Mouse (Mus musculus) adipocyte (in vitro differentiated cells): ENCODE data around the gene Map4.

ENCODE experiments used
- DNase-seq: peaks from one replicate; pipeline ENCODE4 v3.0.0-alpha.2; 2016; ENCODE audit warnings: low spot score

Map4 gene

DNA sequence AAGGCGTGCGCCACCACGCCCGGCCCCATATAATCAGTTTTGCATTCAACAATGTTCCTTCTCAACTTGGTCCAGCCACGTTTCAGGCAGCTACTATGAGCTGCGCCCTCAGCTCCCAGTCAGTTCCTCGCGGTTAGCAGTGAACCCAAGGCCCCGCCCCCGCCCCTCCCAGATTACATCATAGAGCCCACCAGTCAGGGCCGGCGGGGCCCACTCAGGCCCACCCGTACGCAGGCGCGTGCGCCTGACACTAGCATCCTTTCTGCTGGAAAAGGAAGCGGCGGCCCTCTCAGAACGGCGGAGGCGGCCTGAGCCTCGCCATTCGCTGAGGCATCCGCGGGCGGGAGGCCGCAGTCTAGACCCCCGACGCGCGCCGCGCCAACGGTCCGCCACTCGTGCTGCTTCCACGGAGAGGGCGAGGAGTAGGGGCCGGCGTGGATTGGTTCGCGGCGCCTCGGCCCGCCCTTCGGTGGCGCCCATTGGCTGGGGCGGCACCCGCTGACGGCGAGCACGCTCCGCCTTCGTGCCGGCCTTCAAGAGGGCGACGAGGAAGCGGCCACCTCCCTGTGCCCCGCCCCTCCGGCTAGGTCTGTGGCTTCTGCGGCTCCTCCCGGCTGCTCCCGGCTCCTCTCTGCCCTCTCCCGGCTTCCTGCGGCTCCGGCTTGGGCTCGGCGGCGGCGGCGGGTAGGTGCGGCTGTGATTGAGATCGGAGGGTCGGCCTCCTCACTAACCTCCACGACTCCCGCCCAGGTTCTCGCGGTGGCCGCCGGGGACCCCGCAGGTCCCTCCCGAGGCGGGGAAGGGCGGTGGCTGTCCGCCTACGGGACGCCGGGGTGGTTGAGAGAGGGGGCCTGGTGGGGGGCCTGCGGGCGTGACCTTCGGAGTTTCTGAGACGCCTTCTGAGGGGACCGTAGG, at the start of gene Map4:
TSS of gene Map4 (plus strand) at position 204 of the 915 bp plus-strand sequence.
- DNase-seq, result peak; percentile 93

DNA sequence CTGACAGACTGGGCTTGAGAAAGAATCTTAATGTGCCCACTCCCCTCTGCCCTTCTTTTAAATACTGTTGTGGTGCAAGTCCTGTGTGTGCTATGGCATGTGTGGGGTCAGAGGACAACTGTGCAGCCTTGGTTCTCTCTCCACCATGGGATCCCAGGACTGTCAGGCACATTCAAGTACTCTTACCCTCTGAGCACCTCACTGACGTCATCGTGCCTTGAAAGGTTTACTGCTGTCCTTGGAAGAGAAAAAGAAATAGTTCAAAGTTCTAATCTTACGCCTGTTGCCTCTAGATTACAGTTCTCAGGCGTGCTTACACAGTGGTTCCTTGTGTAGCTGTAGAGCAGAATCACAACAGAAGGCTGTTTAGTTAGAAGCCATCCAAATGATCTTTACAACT, 45.0 kb upstream of the Map4 start:
- DNase-seq, result no peak

DNA sequence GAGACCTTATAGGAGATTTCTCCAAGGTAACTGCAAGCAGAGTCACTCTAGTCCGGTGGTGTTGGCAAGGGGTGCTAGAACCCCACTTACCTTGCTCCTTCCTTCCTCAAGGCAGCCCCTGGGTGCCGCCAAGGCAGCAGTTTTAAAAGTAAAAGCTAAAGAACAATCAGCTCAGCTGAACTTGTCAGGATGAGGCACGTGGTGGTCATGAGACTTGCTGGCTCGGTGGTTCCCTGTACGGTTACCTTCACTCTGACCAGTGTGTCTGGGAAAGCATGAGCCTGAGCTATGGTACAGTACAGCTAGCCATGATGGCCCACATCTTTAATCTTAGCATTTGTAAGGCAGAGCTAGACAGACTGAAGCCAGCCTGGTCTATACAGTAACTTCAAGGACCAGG, 43.9 kb upstream of the Map4 start:
- no peak for DNase-seq

DNA sequence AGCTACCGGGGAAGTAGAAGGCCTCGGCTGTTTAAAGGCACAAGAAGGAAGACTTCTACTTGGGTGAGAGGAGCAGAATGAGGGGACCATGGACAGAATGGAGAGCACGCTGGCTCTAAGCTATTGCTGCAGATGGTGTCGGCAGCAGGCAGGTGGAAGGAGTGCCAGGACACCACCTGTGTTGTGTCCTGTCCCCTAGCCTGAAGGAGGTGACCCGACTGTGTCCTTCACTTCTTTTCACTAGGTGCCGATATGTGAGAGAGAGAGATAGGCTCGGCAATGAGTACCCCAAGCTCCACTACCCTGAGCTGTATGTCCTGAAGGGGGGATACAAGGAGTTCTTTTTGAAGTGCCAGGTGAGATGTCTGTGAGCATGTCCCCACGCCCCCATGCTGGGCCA, 39.8 kb upstream of the Map4 start:
- DNase-seq, result no peak

DNA sequence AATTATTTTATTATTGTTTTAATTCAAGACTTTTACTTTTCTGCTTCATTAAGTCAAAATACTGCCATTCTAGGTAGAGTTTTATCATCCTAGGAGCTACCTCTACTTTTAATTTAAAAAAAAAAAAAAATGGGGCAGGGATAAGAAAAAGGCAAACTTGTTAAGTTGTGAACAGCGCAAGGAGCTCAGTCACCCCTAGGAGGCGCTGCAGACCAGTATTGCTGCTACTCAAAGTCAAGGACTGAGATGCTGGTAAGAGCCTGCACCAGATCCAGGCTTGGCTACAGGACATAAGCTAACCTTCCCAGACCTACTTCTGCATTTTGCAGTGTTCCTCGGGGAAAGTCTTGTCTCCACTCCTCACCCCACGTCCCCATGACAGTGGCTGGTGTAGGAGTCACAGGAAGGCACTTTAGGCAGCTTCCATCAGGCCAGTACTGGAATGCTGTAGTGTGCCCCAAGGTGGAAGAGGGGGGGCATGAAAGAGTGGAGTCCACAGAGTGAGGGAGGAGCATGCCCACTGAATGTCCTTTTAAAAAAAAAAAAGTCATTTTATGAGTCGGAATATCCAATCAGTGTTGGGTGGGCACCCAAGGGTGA, 38.5 kb upstream of the Map4 start:
- DNase-seq, result peak; percentile 76

DNA sequence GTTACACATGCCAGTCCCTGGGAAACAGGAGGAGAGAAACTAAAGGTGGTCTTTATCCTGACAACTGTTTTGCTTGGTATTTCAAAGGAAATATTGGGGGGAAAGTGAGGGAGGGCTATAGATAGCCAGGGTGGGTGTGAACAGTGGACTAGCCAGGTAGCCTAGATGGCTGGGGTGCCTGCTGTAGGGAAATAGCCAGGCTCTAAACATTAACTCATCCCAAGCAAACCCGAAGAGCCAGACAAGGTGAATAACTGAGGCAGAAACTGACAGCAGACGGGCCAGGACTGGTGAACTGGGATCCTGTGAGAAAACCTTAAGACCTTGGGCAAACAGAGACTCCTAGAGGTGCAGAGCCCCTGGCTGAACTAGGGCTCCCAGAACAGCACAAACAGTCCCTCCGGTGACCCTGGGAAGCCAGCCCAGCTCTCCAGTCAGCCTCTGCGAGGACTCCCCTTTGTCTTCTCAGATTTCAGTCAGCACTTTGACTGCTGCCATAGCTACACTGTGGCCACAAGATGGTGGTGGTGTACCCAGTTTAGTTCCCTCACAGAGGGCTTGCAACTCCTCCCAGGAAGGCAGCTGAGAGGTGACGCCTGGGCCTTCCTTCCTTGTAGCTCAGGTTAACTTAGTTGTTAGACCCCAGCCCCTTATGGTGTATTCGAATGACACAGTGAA, 36.7 kb upstream of the Map4 start:
- peak; percentile 87 for DNase-seq

DNA sequence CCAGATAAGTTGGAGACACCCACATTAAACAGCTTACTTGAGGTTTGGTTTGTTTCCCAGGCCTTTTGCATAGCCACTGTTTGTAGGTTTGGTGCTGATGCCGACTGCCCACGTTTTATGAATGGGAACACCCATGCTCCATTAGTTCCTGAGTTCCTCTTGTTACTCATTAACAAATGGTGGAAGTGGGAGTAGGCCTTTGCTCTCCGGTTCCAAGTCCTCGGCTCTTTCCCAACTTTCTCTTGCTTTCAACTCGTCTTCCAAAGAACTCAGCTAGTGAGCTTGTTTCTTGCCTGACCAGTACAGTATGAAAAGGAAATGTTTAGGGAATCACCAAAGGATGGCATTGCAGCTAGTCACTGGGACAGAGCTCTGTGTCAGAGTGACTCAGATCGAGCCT, 35.7 kb upstream of the Map4 start:
- no peak for DNase-seq

DNA sequence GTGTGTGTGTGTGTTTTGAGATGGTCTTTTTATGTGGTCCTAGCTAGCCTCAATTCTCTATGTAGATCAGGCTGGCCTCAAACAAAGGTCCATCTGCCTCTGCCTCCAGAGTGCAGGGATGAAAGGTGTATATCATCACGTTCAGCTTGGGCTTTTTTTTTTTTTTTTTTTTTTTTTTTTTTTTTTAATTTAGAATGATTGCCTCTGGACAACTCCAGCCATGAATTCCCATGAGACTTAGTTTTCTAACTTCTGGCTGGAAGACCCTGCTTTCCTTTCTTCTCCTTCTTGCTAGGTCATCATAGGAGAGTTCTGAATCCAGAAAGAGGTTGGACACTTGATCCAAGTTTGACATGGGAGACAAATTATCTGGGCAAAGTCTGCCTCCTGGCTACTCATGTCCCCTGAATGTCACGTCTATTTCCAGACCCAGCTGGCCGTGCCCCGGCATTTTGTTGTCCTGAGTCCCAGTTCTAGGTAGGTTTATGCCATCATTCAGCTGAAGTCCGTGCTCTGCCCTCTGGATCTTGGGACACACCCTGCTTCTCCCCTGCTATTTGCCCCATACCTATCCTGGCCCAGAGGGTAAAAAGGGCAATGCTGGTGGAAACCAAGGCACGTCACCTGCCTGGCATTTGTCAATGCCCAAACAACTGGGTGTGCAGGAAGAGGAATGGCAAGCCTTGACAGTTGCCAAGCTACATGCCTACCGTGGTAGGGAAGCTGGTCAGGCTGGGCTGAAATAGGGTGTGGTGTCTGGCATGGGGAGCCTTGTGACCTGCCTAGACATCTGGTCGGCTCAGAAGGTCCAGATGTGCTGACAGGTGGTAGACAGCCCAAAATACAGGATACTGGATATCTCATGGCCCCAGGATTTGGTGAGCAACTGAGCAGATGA, 34.8 kb upstream of the Map4 start:
- DNase-seq, result no peak

DNA sequence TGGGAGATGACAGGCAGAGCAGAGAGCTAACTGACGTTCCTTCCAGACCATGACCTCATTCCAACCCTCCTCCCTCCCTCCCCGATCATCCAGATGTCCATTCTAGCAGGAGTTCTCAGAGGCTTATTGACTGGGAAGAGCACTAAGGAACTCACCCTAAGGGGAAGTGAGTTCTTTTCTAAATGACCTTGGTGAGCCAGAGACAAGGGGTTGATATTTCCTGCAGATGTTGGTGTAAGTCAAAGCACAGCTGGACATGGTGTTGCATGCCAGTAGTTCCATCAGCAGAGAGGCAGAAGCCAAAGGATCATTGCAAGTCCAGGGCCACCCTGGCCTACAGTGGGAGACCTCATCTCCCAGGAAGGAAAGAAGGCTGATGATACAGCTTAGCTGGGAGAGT, 33.2 kb upstream of the Map4 start:
- no peak for DNase-seq

DNA sequence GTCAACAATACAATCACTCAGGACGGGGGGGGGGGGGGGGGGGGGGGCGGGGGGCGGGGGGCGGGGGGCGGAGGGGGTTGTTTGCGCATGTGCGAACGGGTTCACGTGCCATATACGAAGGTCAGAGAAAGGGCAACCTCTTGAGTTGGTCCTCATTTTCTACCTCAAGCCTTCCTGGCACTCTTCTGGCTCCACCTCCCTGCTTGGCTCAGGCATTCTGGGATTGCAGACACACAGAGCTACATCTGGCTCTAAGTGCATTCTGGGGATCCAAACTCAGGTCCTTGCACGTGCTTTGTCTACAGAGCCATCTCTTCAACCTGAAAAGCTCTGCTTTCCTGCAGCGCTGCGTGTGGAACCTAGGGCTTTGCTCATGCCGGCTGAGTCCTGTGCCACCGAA, 31.9 kb upstream of the Map4 start:
- no peak for DNase-seq

DNA sequence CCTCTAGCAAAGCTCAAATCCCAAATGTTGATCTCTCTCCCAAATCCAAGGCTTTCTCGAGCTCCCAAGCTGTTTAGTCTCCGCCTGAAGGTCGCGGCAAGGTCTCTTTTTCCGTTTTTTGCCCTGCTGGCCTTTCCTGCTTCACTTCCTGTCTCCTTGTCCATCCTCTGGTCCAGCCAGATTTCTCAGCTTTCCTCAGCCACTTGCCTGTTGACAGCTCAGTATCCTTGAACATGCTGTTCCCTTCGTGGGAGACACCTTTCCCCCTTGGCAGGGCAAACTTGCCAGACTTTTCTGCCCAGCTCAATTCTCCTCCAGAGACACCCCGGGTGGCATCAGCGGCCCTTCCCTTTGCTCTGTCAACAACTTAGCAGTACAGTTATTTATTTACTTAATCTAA, 31.5 kb upstream of the Map4 start:
- DNase-seq, result no peak

DNA sequence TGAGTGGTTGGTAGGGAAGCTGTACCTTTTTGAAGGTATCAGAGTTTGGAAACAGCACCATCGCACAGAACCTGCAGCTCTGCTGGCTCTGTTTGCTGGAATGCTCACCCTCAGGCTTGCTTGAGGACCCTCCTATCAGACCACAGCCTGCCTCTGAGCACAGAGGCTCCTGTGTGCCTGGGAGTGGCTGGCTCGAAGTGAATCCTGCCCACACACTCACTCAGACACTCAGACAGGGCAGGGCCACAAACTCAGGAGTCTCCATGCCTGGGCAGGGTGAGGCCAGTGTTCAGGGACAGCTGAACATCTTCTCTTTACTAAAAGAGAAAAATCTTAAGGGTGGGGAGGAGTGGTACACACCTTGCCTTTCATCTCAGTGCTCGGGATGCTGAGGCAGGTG, 30.7 kb upstream of the Map4 start:
- DNase-seq, result no peak

DNA sequence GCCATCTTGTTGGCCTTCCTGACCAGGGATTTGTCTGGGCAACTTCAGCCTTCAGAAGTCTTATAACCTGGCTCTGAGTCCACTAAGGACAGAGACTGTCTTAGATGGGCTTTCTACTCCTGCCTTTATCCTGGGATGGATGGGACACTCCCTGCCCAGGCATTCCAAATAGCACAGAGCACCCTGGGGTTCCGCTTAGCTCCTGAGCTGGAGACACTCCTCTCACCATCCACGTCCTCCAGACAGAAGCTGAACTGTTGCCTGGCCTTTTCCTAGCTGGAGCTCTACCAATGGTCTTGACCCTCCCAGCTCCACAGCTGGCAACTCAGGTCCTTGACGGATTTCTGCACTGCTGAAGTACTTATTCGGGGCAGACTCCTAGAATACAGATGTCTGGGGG, 29.0 kb upstream of the Map4 start:
- no peak for DNase-seq

DNA sequence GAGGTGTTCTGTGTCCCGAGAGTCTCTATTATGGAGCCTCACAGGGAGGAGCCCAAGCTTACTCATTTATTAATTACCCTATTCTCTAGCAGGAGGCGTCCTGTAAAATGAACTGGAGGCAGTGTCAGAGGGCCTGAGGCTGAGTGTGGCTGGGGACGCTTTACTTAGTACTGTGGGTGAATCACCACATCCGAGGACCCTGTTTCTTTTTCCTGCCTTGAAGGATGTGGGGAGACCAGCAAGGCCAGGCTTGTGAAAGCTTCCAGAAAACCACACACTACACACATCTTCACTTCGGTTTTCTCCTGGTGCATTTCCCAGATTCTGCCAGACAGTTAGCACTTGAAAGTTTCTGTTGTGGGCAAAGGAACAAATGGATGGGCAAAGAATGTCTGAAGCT, 28.5 kb upstream of the Map4 start:
- DNase-seq, result no peak

DNA sequence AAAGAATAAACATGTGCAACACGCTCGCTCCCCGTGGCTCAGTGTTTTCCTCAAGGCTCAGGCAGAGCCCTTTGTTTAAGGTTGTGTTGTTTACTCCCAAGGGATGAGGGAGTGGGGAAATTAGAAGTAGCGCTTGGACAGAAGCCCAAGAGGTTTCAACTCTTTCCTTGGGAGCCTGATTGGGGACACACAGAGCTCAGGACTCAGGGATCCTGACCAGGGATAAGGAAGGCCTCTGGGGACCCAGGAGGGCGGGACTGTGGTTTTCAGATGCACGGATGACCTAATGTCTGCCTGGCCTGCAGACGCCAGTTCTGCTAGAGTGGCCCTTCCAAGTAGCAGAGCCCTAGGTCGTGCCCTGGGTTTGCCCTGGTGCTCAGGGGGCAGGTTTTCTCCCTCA, 24.0 kb upstream of the Map4 start:
- peak; percentile 72 for DNase-seq

DNA sequence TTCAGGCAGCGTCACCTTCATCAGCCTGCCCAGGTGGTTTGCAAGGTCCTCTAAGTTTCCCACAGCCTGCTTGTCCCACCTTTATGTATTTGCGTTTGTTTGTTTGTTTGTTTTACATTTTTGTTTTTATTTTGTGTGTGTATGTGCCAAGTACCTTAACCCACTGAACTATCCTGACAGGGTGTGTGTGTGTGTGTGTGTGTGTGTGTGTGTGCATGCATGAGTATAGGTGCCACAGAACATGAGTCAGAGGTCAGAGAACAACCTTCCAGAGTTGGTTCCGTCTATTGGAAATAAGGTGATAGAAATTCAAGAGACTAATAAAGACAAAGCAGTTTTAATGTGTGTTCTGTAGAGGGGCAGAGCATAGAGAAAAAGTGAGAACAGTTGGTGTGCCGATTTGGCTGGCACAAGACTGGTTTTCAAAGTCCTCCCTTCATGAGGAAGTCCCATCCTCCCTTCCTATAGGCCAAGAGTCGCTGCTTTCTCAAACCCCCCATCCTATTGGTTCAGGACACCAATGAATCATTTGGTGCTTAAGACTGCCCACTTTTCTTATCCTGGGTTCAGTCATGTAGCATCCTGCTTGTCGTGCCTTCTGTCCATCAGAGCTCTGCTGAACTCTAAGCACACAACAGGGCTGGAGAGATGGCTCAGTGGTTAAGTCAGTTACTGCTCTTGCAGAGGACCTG, 23.3 kb upstream of the Map4 start:
- DNase-seq, result no peak

DNA sequence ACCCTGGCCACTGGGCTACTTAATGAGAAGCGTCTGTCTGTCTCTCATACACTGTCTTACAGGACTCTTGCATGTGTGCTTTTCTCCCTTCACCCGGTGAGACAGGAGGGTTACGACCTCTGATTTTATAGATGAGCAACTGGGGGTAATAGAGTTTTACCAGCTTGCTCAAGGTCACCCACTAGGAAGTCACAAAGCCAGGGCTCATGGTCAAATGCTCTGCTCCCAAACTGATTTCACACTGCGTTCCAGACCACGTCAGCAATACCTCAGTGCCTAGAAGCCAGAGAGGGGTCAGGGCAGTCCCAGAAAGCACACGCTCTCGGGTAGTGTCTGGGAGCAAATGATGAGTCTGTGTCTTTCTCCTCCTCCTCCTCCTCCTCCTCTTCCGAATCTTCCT, 22.2 kb upstream of the Map4 start:
- no peak for DNase-seq

DNA sequence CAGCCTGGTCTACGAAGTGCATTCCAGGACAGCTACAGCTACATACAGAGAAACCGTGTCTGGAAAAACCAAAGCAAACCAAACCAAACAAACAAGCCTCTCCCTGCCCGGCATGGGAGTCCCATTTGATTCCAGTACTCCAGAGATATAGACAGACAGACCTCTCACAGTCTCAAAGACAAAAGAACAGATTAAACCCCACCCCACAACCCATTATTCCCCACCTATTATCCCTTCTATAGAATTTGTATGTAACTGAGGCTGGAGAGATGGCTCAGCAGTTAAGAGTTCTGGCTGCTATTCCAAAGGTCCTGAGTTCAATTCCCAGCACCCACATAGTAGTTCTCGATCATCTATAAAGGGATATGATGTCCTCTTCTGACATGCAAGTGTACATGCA, 21.3 kb upstream of the Map4 start:
- DNase-seq, result no peak

DNA sequence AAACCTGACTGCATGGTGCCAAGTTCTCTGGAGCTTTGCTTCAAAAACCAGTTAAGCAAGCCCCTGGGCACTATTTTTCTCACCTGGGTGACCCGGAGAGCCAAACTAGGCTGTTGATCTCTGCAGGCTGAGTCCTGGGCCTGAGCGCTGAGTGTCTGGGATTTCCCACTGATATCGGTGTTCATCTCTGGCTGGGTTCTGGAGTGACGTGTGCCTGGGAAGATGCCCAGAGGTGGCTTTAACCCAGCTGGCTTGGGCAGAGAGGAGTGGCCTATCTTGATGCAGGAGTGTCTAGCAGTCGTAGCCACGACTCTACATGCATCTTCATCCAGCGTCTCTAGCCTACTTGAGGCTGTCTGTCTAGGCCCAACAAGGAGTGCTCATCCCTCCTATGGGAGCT, 19.5 kb upstream of the Map4 start:
- peak; percentile 40 for DNase-seq

DNA sequence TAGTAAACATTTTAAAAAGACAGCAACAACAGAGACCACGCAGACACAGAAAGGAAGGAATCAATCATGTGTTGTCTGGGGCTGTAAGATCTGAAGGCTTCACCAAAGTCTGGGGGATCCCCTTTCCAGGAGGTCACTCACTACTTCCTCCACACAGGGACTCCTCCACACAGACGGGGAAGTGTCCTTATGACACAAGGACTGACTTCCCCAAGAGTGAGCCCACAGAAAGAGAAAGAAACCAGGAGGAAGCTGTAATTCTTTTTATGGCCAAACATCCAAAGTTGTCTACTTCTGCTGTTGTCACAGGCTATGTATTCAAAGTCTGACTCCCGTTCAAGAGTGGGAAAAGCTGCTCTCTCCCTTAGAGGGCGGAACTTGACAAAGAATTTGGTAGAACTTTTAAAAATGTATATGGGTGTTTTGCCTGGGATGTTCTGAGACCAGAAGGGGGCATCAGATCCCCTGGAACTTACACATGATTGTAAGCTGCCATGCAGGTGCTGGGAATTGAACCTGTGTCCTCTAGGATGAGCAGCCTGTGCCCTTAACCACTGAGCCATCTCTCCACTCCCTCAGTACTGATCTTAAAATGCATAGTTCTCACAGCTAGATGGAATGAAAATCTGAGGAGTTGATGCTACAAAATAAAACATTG, 16.9 kb upstream of the Map4 start:
- no peak for DNase-seq

DNA sequence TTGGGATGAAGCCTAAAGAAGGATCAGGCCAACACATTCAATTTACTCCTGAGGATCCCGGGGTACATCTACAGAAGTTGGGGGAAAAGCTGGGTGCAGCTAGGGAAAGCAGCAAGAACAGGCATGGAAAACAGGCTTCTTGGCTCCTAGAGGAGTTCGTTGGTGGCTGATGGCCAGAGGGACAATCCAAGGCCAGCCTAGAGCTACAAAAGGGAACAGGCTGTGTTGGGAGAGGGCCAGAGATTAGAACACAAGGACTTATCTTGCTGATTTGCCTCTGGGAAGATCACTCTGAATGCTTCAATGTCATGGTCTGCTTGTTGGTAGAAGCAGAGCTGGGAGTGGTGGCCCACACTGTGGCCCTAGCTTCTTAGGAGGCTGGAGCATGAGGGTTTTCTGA, 13.3 kb upstream of the Map4 start:
- DNase-seq, result peak; percentile 65
